Mouse (Mus musculus) myocyte (in vitro differentiated cells): ENCODE measurements at regions not wholly inside any gene's neighbourhood (a gene's known extent, or its start where the extent isn't known, plus 50 kb on each side); places are given as distances from the start of the nearest gene placed in this dataset.

Experiments
- H3K27me3 ChIP-seq: one replicate; pipeline ENCODE4 v1.6.1; 2011; ENCODE audit not compliant: control insufficient read depth, insufficient read depth, insufficient read length
- H3K36me3 ChIP-seq: one replicate; pipeline ENCODE4 v1.6.1; 2011; ENCODE audit not compliant: control insufficient read depth, insufficient read depth
- H3K4me2 ChIP-seq: one replicate; pipeline ENCODE4 v1.6.1; 2011; ENCODE audit warnings: low read depth, control low read depth
- H3K4me3 ChIP-seq: one replicate; pipeline ENCODE4 v1.5.1; 2011; ENCODE audit warnings: mild to moderate bottlenecking, control low read depth, moderate library complexity
- H3K79me2 ChIP-seq: one replicate; pipeline ENCODE4 v1.6.1; 2011; ENCODE audit not compliant: control insufficient read depth, insufficient read depth
- H3ac ChIP-seq: one replicate; pipeline ENCODE4 v1.6.1; 2011; ENCODE audit not compliant: control insufficient read depth, insufficient read length
- CEBPB ChIP-seq: IDR thresholded peaks from 2 replicates; pipeline ENCODE4 v1.6.1; 2011; ENCODE audit warnings: mild to moderate bottlenecking, moderate library complexity; ENCODE audit not compliant: poor library complexity, insufficient read depth, severe bottlenecking
- E2F4 ChIP-seq: IDR thresholded peaks from one replicate; pipeline ENCODE4 v1.6.1; 2011; ENCODE audit warnings: mild to moderate bottlenecking, control low read depth, moderate library complexity; ENCODE audit not compliant: insufficient read depth
- MAX ChIP-seq: IDR thresholded peaks from one replicate; pipeline ENCODE4 v1.6.1; 2011; ENCODE audit warnings: low read depth, mild to moderate bottlenecking, control low read depth
- MYOD1 ChIP-seq, 3 experiments: IDR thresholded peaks; one replicate each; pipeline ENCODE4 v1.6.1; 2011; ENCODE audit warnings: control low read depth in 2 of 3, low read depth in 2 of 3, mild to moderate bottlenecking in 2 of 3, moderate library complexity in 1 of 3; ENCODE audit not compliant: insufficient read length in 2 of 3, control insufficient read depth in 1 of 3
- MYOG ChIP-seq, 3 experiments: IDR thresholded peaks; one replicate each; pipeline ENCODE4 v1.6.1; 2011; ENCODE audit warnings: control low read depth in 2 of 3, low read depth in 2 of 3, mild to moderate bottlenecking in 2 of 3; ENCODE audit not compliant: insufficient read length in 2 of 3, control insufficient read depth in 1 of 3, insufficient read depth in 1 of 3
- POLR2A ChIP-seq: IDR thresholded peaks from one replicate; pipeline ENCODE4 v1.6.1; 2011; ENCODE audit warnings: low read depth, mild to moderate bottlenecking, control low read depth, moderate library complexity; ENCODE audit not compliant: insufficient read length
- POLR2AphosphoS2 ChIP-seq: IDR thresholded peaks from one replicate; pipeline ENCODE4 v1.6.1; 2011; ENCODE audit warnings: low read depth, control low read depth; ENCODE audit not compliant: insufficient read length
- REST ChIP-seq: IDR thresholded peaks from one replicate; pipeline ENCODE4 v1.6.1; 2011; ENCODE audit warnings: mild to moderate bottlenecking, control low read depth, moderate library complexity; ENCODE audit not compliant: insufficient read depth, insufficient read length
- SRF ChIP-seq: IDR thresholded peaks from one replicate; pipeline ENCODE4 v1.6.1; 2011; ENCODE audit warnings: low read depth; ENCODE audit not compliant: control insufficient read depth, insufficient read length
- TCF12 ChIP-seq: IDR thresholded peaks from one replicate; pipeline ENCODE4 v1.6.1; 2011; ENCODE audit warnings: mild to moderate bottlenecking, control low read depth; ENCODE audit not compliant: poor library complexity, insufficient read depth, severe bottlenecking
- TCF3 ChIP-seq: IDR thresholded peaks from one replicate; pipeline ENCODE4 v1.6.1; 2011; ENCODE audit warnings: low read depth, control low read depth; ENCODE audit not compliant: insufficient read length
- USF1 ChIP-seq: IDR thresholded peaks from one replicate; pipeline ENCODE4 v1.6.1; 2011; ENCODE audit warnings: low read depth, mild to moderate bottlenecking, control low read depth, moderate library complexity

- TF ChIP-seq MYOG (IDR thresholded peaks at IDR 0.05; ENCODE audit: control insufficient read depth in 1 of 3, insufficient read depth in 1 of 3, insufficient read length in 2 of 3, low read depth in 2 of 3) (no peak), E2F4 (no peak), REST (no peak), MYOD1 (IDR thresholded peaks at IDR 0.05; ENCODE audit: control insufficient read depth in 1 of 3, insufficient read length in 2 of 3, low read depth in 2 of 3) (no peak), USF1 (no peak), TCF12 (no peak), POLR2AphosphoS2 (no peak), POLR2A (no peak), SRF (no peak), TCF3 (no peak), CEBPB (no peak)
- Histone ChIP-seq H3K4me2 (no peak overlapping the region), H3K36me3 (no peaks in the 10 kb centered on the region), H3K27me3 (no peaks in the 10 kb centered on the region), H3K79me2 (no peaks in the 10 kb centered on the region), H3K4me3 (no peak overlapping the region), H3ac (no peak overlapping the region)
These were observed 62.1 kb downstream of the Naa11 start for GRCm38 (mm10) chr5:97330074-97330473.

GRCm38 (mm10) chr5:97325831-97326230, 66.3 kb downstream of the Naa11 start:
- TF ChIP-seq MYOG (IDR thresholded peaks at IDR 0.05; ENCODE audit: control insufficient read depth in 1 of 3, insufficient read depth in 1 of 3, insufficient read length in 2 of 3, low read depth in 2 of 3) = no peak
- TF ChIP-seq SRF = no peak
- no peak for TF ChIP-seq MAX
- no peak for TF ChIP-seq TCF3
- no peak for TF ChIP-seq POLR2AphosphoS2
- TF ChIP-seq POLR2A = no peak
- no peak for TF ChIP-seq USF1
- no peak for TF ChIP-seq CEBPB
- TF ChIP-seq E2F4 = no peak
- TF ChIP-seq MYOD1 (IDR thresholded peaks at IDR 0.05; ENCODE audit: control insufficient read depth in 1 of 3, insufficient read length in 2 of 3, low read depth in 2 of 3) = no peak
- no peak for TF ChIP-seq TCF12
- TF ChIP-seq REST = no peak
- no peaks in the 10 kb centered on the region for H3K27me3 ChIP-seq
- H3K4me3 ChIP-seq = no peak overlapping the region
- no peak overlapping the region for H3K4me2 ChIP-seq
- H3K36me3 ChIP-seq = no peaks in the 10 kb centered on the region
- H3K79me2 ChIP-seq = no peaks in the 10 kb centered on the region
- no peak overlapping the region for H3ac ChIP-seq

DNA sequence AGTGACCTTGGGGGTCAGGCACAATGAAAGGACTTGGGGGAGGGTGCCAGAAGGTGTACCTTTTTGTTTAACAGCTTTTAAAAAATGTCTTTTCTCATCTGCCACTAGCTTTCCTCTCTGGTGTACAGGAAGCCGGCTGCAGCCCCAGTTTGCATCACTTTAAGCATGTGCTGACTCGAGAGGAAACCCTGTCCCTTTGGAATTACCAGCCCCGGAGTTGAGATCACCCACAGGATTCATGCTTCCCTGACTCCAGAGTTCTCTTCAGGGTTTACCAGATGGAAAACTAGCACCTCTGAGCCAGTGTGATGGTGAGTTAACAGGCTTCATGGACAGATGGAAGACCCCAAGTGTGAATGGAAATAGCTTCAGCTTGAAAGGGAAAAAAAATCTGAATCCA, 68.3 kb downstream of the Naa11 start:
- no peak overlapping the region for H3K4me2 ChIP-seq
- no peak for TF ChIP-seq MYOG (IDR thresholded peaks at IDR 0.05; ENCODE audit: control insufficient read depth in 1 of 3, insufficient read depth in 1 of 3, insufficient read length in 2 of 3, low read depth in 2 of 3)
- TF ChIP-seq REST = no peak
- no peak for TF ChIP-seq TCF12
- TF ChIP-seq TCF3 = no peak
- no peak for TF ChIP-seq POLR2A
- no peak for TF ChIP-seq USF1
- no peak for TF ChIP-seq SRF
- no peak for TF ChIP-seq MAX
- TF ChIP-seq E2F4 = no peak
- no peak for TF ChIP-seq POLR2AphosphoS2
- TF ChIP-seq CEBPB = no peak
- no peak for TF ChIP-seq MYOD1 (IDR thresholded peaks at IDR 0.05; ENCODE audit: control insufficient read depth in 1 of 3, insufficient read length in 2 of 3, low read depth in 2 of 3)
- H3K27me3 ChIP-seq = no peaks in the 10 kb centered on the region
- H3ac ChIP-seq = no peak overlapping the region
- H3K4me3 ChIP-seq = no peak overlapping the region
- no peaks in the 10 kb centered on the region for H3K79me2 ChIP-seq
- no peaks in the 10 kb centered on the region for H3K36me3 ChIP-seq

DNA sequence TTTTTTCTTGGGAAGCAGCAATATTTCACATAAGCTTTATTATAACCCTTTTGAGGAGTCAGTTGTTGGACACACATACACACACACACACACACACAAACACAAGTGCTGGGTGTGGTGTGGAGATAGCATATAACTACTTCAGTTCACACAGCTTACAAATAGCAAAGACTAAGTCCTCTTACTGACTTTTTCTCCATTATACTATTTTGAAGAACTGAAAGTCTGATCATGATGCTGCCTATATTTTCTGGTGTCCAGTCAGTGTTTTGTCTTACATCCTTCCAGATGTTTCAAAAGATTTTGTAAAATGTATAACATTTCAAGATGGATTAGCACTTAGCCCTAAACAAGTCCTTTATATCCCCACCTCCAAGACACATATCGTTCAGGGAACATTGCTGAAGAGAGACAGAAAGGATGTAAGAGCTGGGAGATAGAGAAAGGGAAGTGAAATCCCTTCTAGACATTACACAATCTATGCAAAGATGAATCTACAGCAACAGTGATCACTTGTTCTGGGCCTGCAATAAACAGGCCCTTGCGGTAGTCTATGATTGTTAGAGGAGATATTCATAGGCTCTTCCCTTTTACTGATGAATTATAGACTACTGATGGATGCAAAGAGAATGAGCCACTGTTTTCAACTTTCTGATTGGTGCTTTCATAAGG, 72.2 kb downstream of the Naa11 start:
- H3K4me2 ChIP-seq = no peak overlapping the region
- TF ChIP-seq MYOD1 (IDR thresholded peaks at IDR 0.05; ENCODE audit: control insufficient read depth in 1 of 3, insufficient read length in 2 of 3, low read depth in 2 of 3) (no peak), REST (no peak), MAX (no peak), POLR2A (no peak), TCF3 (no peak), MYOG (IDR thresholded peaks at IDR 0.05; ENCODE audit: control insufficient read depth in 1 of 3, insufficient read depth in 1 of 3, insufficient read length in 2 of 3, low read depth in 2 of 3) (no peak), POLR2AphosphoS2 (no peak), SRF (no peak), CEBPB (no peak), USF1 (no peak), TCF12 (no peak), E2F4 (no peak)
- no peaks in the 10 kb centered on the region for H3K27me3 ChIP-seq
- H3ac ChIP-seq = no peak overlapping the region
- H3K79me2 ChIP-seq = no peaks in the 10 kb centered on the region
- H3K4me3 ChIP-seq = no peak overlapping the region
- H3K36me3 ChIP-seq = no peaks in the 10 kb centered on the region

GRCm38 (mm10) chr5:97306902-97307301, 85.3 kb downstream of the Naa11 start:
- no peak overlapping the region for H3ac ChIP-seq
- H3K36me3 ChIP-seq = no peaks in the 10 kb centered on the region
- no peak overlapping the region for H3K4me2 ChIP-seq
- H3K27me3 ChIP-seq = no peaks in the 10 kb centered on the region
- H3K79me2 ChIP-seq = no peaks in the 10 kb centered on the region
- TF ChIP-seq USF1 = no peak
- no peak for TF ChIP-seq REST
- no peak for TF ChIP-seq TCF12
- no peak for TF ChIP-seq CEBPB
- TF ChIP-seq MYOD1 (IDR thresholded peaks at IDR 0.05; ENCODE audit: control insufficient read depth in 1 of 3, insufficient read length in 2 of 3, low read depth in 2 of 3) = no peak
- TF ChIP-seq MYOG (IDR thresholded peaks at IDR 0.05; ENCODE audit: control insufficient read depth in 1 of 3, insufficient read depth in 1 of 3, insufficient read length in 2 of 3, low read depth in 2 of 3) = no peak
- no peak for TF ChIP-seq TCF3
- no peak for TF ChIP-seq POLR2AphosphoS2
- no peak overlapping the region for H3K4me3 ChIP-seq
